Mouse (Mus musculus): ENCODE measurements at regions not wholly inside any gene's neighbourhood (a gene's known extent, or its start where the extent isn't known, plus 50 kb on each side); places are given as distances from the start of the nearest gene placed in this dataset.

- peak; percentile 82 to 83 for DNase-seq
Measured at GRCm38 (mm10) chr2:159534951-159535350, 740.3 kb downstream of the Dhx35 start.

GRCm38 (mm10) chr2:159539261-159539660 is 744.7 kb downstream of the Dhx35 start:
- no peak for DNase-seq

- DNase-seq: no peak
Measured at GRCm38 (mm10) chr2:159557567-159557966, 763.0 kb downstream of the Dhx35 start.

- peak; percentile 29 to 62 for DNase-seq
Measured at GRCm38 (mm10) chr2:159565255-159565654, 768.7 kb downstream of the Gm826 start.

- DNase-seq: peak in 1 of 2 experiments; percentile 57
Measured at GRCm38 (mm10) chr2:159565921-159566320, 768.0 kb downstream of the Gm826 start.

- DNase-seq: peak; percentile 87 to 89
Measured at GRCm38 (mm10) chr2:159566461-159566860, 767.5 kb downstream of the Gm826 start.

- DNase-seq: no peak
Measured at GRCm38 (mm10) chr2:159568391-159568790, 765.6 kb downstream of the Gm826 start.

- DNase-seq: no peak
Measured at GRCm38 (mm10) chr2:159571862-159572261, 762.1 kb downstream of the Gm826 start.

- no peak for DNase-seq
Measured at GRCm38 (mm10) chr2:159575271-159575670, 758.7 kb downstream of the Gm826 start.

- no peak for DNase-seq
Measured at GRCm38 (mm10) chr2:159583103-159583502, 750.9 kb downstream of the Gm826 start.

GRCm38 (mm10) chr2:159584641-159585040 is 749.3 kb downstream of the Gm826 start:
- DNase-seq: no peak

GRCm38 (mm10) chr2:159586697-159587473 is 747.1 kb downstream of the Gm826 start:
- DNase-seq: peak in 1 of 2 experiments; percentile 37

GRCm38 (mm10) chr2:159591396-159592124 is 742.4 kb downstream of the Gm826 start:
- peak in 1 of 2 experiments; percentile 22 for DNase-seq

- peak; percentile 32 to 78 for DNase-seq
Measured at GRCm38 (mm10) chr2:159592841-159593240, 741.1 kb downstream of the Gm826 start.

- DNase-seq: no peak
Measured at GRCm38 (mm10) chr2:159596285-159596684, 737.7 kb downstream of the Gm826 start.

- peak in 1 of 2 experiments; percentile 42 for DNase-seq
Measured at GRCm38 (mm10) chr2:159598080-159598479, 735.9 kb downstream of the Gm826 start.

- no peak for DNase-seq
Measured at GRCm38 (mm10) chr2:159607191-159607590, 726.8 kb downstream of the Gm826 start.

GRCm38 (mm10) chr2:159610451-159610850 is 723.5 kb downstream of the Gm826 start:
- no peak for DNase-seq

- no peak for DNase-seq
Measured at GRCm38 (mm10) chr2:159616685-159617084, 717.3 kb downstream of the Gm826 start.

- DNase-seq: no peak
Measured at GRCm38 (mm10) chr2:159621261-159621660, 712.7 kb downstream of the Gm826 start.

- DNase-seq: no peak
Measured at GRCm38 (mm10) chr2:159622141-159622669, 711.8 kb downstream of the Gm826 start.

GRCm38 (mm10) chr2:159625306-159625705 is 708.7 kb downstream of the Gm826 start:
- peak; percentile 50 to 54 for DNase-seq

GRCm38 (mm10) chr2:159645861-159646260 is 688.1 kb downstream of the Gm826 start:
- DNase-seq: peak; percentile 70 to 83
